Mouse (Mus musculus) thymus, postnatal 36 days (tissue): ENCODE measurements around the gene Hmbs.

ENCODE experiments used
- DNase-seq, 2 experiments: peaks; one replicate each; pipeline ENCODE4 v3.0.0; 2022; ENCODE audit warnings: mixed read lengths in 2 of 2

The Hmbs gene

DNA sequence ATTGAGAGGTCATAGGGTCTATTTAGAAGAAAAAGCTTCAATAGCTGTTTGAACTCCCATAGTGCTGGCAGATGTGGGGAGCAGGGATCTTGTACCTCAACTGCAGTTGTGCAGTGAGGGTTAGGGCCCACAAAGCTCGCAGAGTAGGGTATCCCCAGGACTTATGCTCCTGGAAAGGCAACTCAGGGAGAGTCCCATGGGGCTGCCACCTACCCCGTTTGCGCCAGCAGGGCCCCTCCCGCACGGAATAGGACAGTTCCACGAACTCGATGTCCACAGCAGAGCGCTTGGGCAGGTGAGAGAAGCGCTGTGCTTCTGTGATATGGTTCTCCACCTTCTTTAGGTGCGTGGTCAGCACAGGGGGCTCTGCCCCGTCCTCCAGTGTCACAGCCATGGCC is 57.0 kb downstream of the Hmbs start:
- no peak for DNase-seq
